26 mouse cellular contexts compared by ENCODE assay signal in the genomic region with DNA sequence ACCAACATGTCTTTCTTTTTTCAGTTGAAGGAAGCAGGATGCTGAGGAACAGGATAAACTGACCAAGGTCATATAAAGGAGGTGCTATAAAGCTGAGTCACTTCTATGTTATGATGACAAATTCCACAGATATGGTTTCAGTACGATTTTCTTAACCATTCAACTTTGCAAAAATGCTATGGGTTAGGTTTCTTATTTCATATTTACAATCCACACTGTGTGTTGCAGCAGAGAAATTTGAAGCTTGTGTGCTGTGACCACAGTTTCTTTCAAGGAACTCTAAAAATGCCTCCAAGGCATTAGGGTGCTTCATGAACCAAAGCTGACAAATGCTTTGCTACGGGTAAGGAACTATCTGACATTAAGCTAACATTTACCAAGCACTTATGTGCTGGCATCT.
"Had no signal": no experiment of that assay in that cellular context is flagged by ENCODE, and none has a peak within 500 bp of the region (broad histone marks: within the 10 kb centered on the region; RNA-seq: fewer than 3 reads in every experiment).

No protein-coding gene starts in this region.

- H3K27ac ChIP-seq: heart, embryonic 10.5 days; hindbrain, embryonic 10.5 days; hindbrain, embryonic 12.5 days; hindbrain, embryonic 14.5 days; intestine, embryonic 15.5 days; layer of hippocampus, adult 2 months; left cerebral cortex, adult 2 months; limb, embryonic 13.5 days; limb, embryonic 15.5 days; liver, embryonic 12.5 days; liver, embryonic 14.5 days had no signal

- DNase-seq: gastrocnemius, postnatal 10 days; gastrocnemius, postnatal 25 days; heart, adult 18-20 months; heart, postnatal 10 days; heart, postnatal 4 days; kidney, adult 18-20 months; kidney, adult 8-10 months; kidney, postnatal 10 days; kidney, postnatal 25 days; kidney, postnatal 4 days; left cerebral cortex, postnatal 4 days had no signal

- H3K4me3 ChIP-seq: heart, embryonic 10.5 days; heart, embryonic 12.5 days; hindbrain, embryonic 10.5 days; hindbrain, embryonic 12.5 days; intestine, embryonic 15.5 days; layer of hippocampus, adult 2 months; left cerebral cortex, adult 2 months; limb, embryonic 13.5 days; limb, embryonic 15.5 days; liver, embryonic 12.5 days had no signal

- H3K27me3 ChIP-seq: heart, embryonic 12.5 days; hindbrain, embryonic 12.5 days; intestine, embryonic 15.5 days; limb, embryonic 13.5 days; limb, embryonic 15.5 days; liver, embryonic 12.5 days had no signal

- ATAC-seq: hindbrain, embryonic 16.5 days; inflammation-experienced regulatory T-cells, adult 6 months; intestine, embryonic 15.5 days; intestine, postnatal 0 days; liver, embryonic 12.5 days had no signal

- H3K36me3 ChIP-seq: heart, embryonic 10.5 days; heart, embryonic 12.5 days; hindbrain, embryonic 10.5 days; hindbrain, embryonic 12.5 days; intestine, embryonic 15.5 days; limb, embryonic 13.5 days; limb, embryonic 15.5 days; liver, embryonic 12.5 days had no signal
